Mouse (Mus musculus) lung, embryonic 16.5 days (tissue): ENCODE data around the gene Tcf7l2. TPM values are rescaled to one million over a fixed set of nuclear protein-coding genes. Genes with fewer than 3 reads are reported as not detected.

Experiments
- ATAC-seq: fragments of 200-750 bp; cut with Nextera tagmentation; 2 replicates; pipeline ENCODE4 v1.8.0; 2017; ENCODE audit warnings: low read depth, mild to moderate bottlenecking, moderate library complexity
- H3K27ac ChIP-seq: fragments of 300-500 bp; sonication (generic); 2 replicates; pipeline ENCODE4 v1.5.1; 2014; ENCODE audit warnings: mild to moderate bottlenecking, control low read depth, low read length
- H3K27me3 ChIP-seq: fragments of 300-500 bp; sonication (generic); 2 replicates; pipeline ENCODE4 v1.6.1; 2014; ENCODE audit warnings: low read depth, low read length, mixed read lengths; ENCODE audit not compliant: control insufficient read depth, insufficient read depth
- H3K36me3 ChIP-seq: fragments of 300-500 bp; sonication (generic); 2 replicates; pipeline ENCODE4 v1.6.1; 2014; ENCODE audit warnings: low read length; ENCODE audit not compliant: control insufficient read depth, insufficient read depth
- H3K4me1 ChIP-seq: fragments of 300-500 bp; sonication (generic); replicated peaks from 2 replicates; pipeline ENCODE4 v1.6.1; 2014; ENCODE audit warnings: low read length, mixed read lengths; ENCODE audit not compliant: control insufficient read depth, insufficient read depth
- H3K4me2 ChIP-seq: fragments of 300-500 bp; sonication (generic); 2 replicates; pipeline ENCODE4 v1.6.1; 2014; ENCODE audit warnings: low read depth, low read length, control low read depth
- H3K4me3 ChIP-seq: fragments of 300-500 bp; sonication (generic); 2 replicates; pipeline ENCODE4 v1.5.1; 2014; ENCODE audit warnings: mild to moderate bottlenecking, low read length, control low read depth
- H3K9ac ChIP-seq: fragments of 300-500 bp; sonication (generic); 2 replicates; pipeline ENCODE4 v1.6.1; 2014; ENCODE audit warnings: low read length, control low read depth
- H3K9me3 ChIP-seq: fragments of 300-500 bp; sonication (generic); 2 replicates; pipeline ENCODE4 v1.6.1; 2016; ENCODE audit warnings: low read length; ENCODE audit not compliant: control insufficient read depth
- WGBS: fragments of 180-500 bp; shearing (Covaris S2); extraction: QIAGEN DNeasy Blood & Tissue Kit; methylation state at CpG from one replicate; pipeline ENCODE4 v1.1.7; 2014; 5-methylcytosine and 5-hydroxymethylcytosine counted together
- polyA plus RNA-seq: library from polyadenylated mRNA; unstranded; fragments of >200 nt; fragmentation: Nextera tagmentation; extraction: Ambion mirVana; gene quantifications from 2 replicates; pipeline ENCODE4 v1.2.1, GENCODE M21; 2015

Gene Tcf7l2
- polyA plus RNA-seq, 1 experiment from 2014 or later, result 50.7 TPM

GRCm38 (mm10) chr19:55803121-55803520 lies 61.5 kb downstream of the Tcf7l2 start:
- H3K4me2 ChIP-seq, result no peak overlapping the region
- no peak overlapping the region for H3K4me3 ChIP-seq
- H3K4me1 ChIP-seq, result peaks cover 12% of the 10 kb centered on the region
- 63% methylated on average over 1 of the region's 1 CpGs for WGBS
- no peaks in the 10 kb centered on the region for H3K36me3 ChIP-seq
- no peaks in the 10 kb centered on the region for H3K9me3 ChIP-seq
- no peak for ATAC-seq
- no peaks in the 10 kb centered on the region; the same call in 1 of the 2 replicates for H3K27me3 ChIP-seq
- H3K27ac ChIP-seq, result no peak overlapping the region
- no peak overlapping the region for H3K9ac ChIP-seq

DNA sequence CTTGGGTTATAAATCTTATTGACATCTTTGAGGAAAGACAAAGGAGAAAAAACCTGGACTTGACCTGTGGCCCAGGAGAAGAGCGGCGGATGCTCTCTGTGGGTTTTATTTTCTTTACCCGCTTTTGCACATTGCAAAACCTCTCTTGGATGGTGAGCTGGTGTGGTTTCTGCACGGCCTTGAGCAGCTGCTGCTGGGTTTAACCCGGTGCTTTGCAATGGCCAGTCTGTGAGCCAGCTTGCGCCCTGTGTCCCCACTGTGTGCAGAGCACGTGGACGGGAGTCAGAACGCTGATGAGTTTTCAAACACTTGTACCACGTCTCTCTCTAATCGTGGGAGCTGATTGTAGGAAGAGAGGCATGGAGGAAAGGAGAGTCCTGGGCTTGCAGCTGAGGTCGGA lies 62.2 kb downstream of the Tcf7l2 start:
- Histone ChIP-seq H3K27me3 (no peaks in the 10 kb centered on the region; the same call in 1 of the 2 replicates), H3K4me1 (peaks cover 10% of the 10 kb centered on the region), H3K9ac (no peak overlapping the region), H3K36me3 (no peaks in the 10 kb centered on the region), H3K4me2 (no peak overlapping the region), H3K9me3 (no peaks in the 10 kb centered on the region), H3K4me3 (no peak overlapping the region), H3K27ac (no peak overlapping the region)
- WGBS, result 87% methylated on average over 12 of the region's 12 CpGs
- no peak for ATAC-seq

DNA sequence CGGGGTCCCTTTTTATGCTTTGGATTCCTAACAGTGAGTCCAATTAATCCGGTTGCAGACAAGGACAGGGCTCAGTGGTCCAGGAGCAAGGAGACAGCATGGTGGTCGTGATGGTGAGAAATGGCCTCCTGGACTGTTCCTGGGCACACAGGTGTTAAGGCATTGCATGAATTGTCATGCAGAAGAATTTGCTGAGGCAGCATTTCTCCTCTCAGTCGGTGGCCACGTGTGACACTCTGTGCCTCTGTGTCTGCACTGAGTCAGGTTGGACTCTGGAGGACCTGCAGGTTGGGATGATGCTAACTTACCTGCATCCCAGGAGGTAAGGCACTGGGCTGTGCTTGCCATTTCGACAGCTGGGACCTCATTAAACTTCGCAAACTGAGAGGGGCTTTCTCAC lies 63.2 kb downstream of the Tcf7l2 start:
- Histone ChIP-seq H3K9ac (no peak overlapping the region), H3K36me3 (no peaks in the 10 kb centered on the region), H3K27me3 (no peaks in the 10 kb centered on the region; the same call in 1 of the 2 replicates), H3K4me2 (no peak overlapping the region), H3K4me3 (no peak overlapping the region), H3K4me1 (peaks cover 10% of the 10 kb centered on the region), H3K9me3 (no peaks in the 10 kb centered on the region), H3K27ac (no peak overlapping the region)
- ATAC-seq, result no peak
- WGBS, result 80% methylated on average over 7 of the region's 7 CpGs

- no peak overlapping the region; the same call in 1 of the 2 replicates for H3K4me2 ChIP-seq
- H3K36me3 ChIP-seq, result no peaks in the 10 kb centered on the region
- peaks cover 10% of the 10 kb centered on the region for H3K4me1 ChIP-seq
- H3K27ac ChIP-seq, result peak overlapping the region; percentile 15; the same call in 1 of the 2 replicates
- no peaks in the 10 kb centered on the region; the same call in 1 of the 2 replicates for H3K27me3 ChIP-seq
- ATAC-seq, result peak; percentile 81
- no peak overlapping the region for H3K9ac ChIP-seq
- whole genome bisulfite sequencing, result 31% methylated on average over 12 of the region's 12 CpGs
- H3K4me3 ChIP-seq, result no peak overlapping the region
- no peaks in the 10 kb centered on the region for H3K9me3 ChIP-seq
Measured at GRCm38 (mm10) chr19:55806434-55807193, 65.0 kb downstream of the Tcf7l2 start.

- 30% methylated on average over 20 of the region's 20 CpGs for WGBS
- peaks cover 10% of the 10 kb centered on the region for H3K4me1 ChIP-seq
- no peak overlapping the region for H3K4me3 ChIP-seq
- no peak overlapping the region for H3K9ac ChIP-seq
- H3K9me3 ChIP-seq, result no peaks in the 10 kb centered on the region
- no peaks in the 10 kb centered on the region for H3K36me3 ChIP-seq
- H3K27me3 ChIP-seq, result no peaks in the 10 kb centered on the region
- no peak overlapping the region; the same call in 1 of the 2 replicates for H3K4me2 ChIP-seq
- no peak; the same call in 1 of the 2 replicates for ATAC-seq
- H3K27ac ChIP-seq, result peak overlapping the region; percentile 15; the same call in 1 of the 2 replicates
Measured at GRCm38 (mm10) chr19:55807194-55808053, 65.8 kb downstream of the Tcf7l2 start.

DNA sequence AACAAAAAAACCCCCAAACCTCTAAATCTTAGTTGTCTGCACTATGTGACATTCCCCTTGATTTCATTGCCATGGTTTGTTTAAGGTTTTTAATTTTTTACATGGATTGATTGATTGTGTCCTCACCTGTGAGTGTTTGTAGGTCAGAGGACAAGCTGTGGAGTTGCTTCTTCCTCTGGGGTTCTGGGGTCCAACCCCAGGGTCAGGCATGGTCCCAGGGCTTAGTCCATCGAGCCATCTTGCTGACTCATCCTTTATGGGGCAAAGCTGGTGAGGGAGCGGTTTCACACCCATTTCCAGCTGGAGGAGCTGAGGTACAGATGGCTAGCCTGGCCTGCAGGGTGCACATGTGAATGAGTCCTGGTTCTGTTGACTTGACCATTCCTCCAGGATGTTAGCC lies 66.7 kb downstream of the Tcf7l2 start:
- no peak overlapping the region for H3K4me3 ChIP-seq
- no peaks in the 10 kb centered on the region for H3K36me3 ChIP-seq
- H3K9me3 ChIP-seq, result no peaks in the 10 kb centered on the region
- H3K4me1 ChIP-seq, result peaks cover 10% of the 10 kb centered on the region
- H3K27ac ChIP-seq, result no peak overlapping the region
- H3K4me2 ChIP-seq, result no peak overlapping the region
- ATAC-seq, result no peak
- no peak overlapping the region for H3K9ac ChIP-seq
- WGBS, result 74% methylated on average over 2 of the region's 2 CpGs
- H3K27me3 ChIP-seq, result no peaks in the 10 kb centered on the region

- H3K4me3 ChIP-seq, result no peak overlapping the region
- WGBS, result 91% methylated on average over 4 of the region's 4 CpGs
- H3K27ac ChIP-seq, result no peak overlapping the region
- H3K36me3 ChIP-seq, result no peaks in the 10 kb centered on the region
- no peak for ATAC-seq
- no peaks in the 10 kb centered on the region for H3K9me3 ChIP-seq
- H3K9ac ChIP-seq, result no peak overlapping the region
- no peak overlapping the region for H3K4me2 ChIP-seq
- no peaks in the 10 kb centered on the region for H3K27me3 ChIP-seq
- peaks cover 10% of the 10 kb centered on the region for H3K4me1 ChIP-seq
Measured at GRCm38 (mm10) chr19:55809539-55809938, 67.9 kb downstream of the Tcf7l2 start.

GRCm38 (mm10) chr19:55812236-55812635 lies 70.6 kb downstream of the Tcf7l2 start:
- ATAC-seq, result no peak
- no peak overlapping the region for H3K4me2 ChIP-seq

More at GRCm38 (mm10) chr19:55812236-55812635, 70.6 kb downstream of the Tcf7l2 start:
- no peaks in the 10 kb centered on the region for H3K36me3 ChIP-seq
- H3K9ac ChIP-seq, result no peak overlapping the region
- peaks cover 5% of the 10 kb centered on the region for H3K4me1 ChIP-seq
- no peaks in the 10 kb centered on the region for H3K9me3 ChIP-seq
- no peaks in the 10 kb centered on the region for H3K27me3 ChIP-seq
- no peak overlapping the region for H3K27ac ChIP-seq
- no peak overlapping the region for H3K4me3 ChIP-seq
